Mouse (Mus musculus): ENCODE measurements around the gene Stard3. TPM values are rescaled to one million over a fixed set of nuclear protein-coding genes. Genes with fewer than 3 reads are reported as not detected.

Stard3 gene
- total and polyA plus RNA-seq, 2 experiments from 2014 or later: 23.8 to 56.1 TPM

GRCm38 (mm10) chr11:98330745-98331204 lies 27.4 kb upstream of the Stard3 start:
- Histone ChIP-seq H3K27me3 (ENCODE audit: insufficient read depth, low read length) (peaks cover 79% of the 10 kb centered on the region), H3K4me1 (ENCODE audit: insufficient read depth, low read length) (no peaks in the 10 kb centered on the region; the same call in 1 of the 2 replicates), H3K4me3 (ENCODE audit: low read depth, low read length) (no peak overlapping the region), H3K27ac (ENCODE audit: low read depth, low read length) (no peak overlapping the region), H3K36me3 (ENCODE audit: insufficient read depth, low read length) (no peaks in the 10 kb centered on the region), H3K9me3 (ENCODE audit: low read length) (no peaks in the 10 kb centered on the region), H3K4me2 (ENCODE audit: low read depth, low read length, poor library complexity, severe bottlenecking) (no peak overlapping the region), H3K9ac (replicated peaks; ENCODE audit: low read length, poor library complexity, severe bottlenecking) (no peak overlapping the region)
- DNase-seq (ENCODE audit: low spot score) (no peak), ATAC-seq (ENCODE audit: low FRiP score) (no peak)
- WGBS: 75% methylated on average over 2 of the region's 2 CpGs
- TF ChIP-seq CTCF (IDR thresholded peaks at IDR 0.05): no peak

DNA sequence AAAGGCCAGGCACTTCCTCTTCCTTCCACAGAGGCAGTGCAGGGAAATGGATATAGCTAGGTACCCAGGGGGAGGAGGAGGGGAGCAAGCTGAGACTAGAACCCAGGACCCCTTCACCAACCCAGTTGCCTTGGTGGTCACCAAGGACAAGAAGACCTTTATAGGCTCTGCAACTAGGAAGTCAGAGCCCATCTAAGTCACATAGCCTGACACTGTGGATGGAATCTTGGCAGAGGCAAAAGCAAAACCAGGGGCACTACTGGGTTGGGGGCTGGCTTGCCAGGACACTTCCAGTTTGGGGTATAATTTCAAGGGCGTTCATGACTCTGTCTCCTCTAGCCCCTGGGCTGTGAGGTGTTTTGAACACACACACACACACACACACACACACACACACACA lies 26.8 kb upstream of the Stard3 start:
- no peak for ATAC-seq (ENCODE audit: low FRiP score)
- WGBS: 63% methylated on average over 1 of the region's 1 CpGs
- Histone ChIP-seq H3K4me2 (ENCODE audit: low read depth, low read length, poor library complexity, severe bottlenecking) (no peak overlapping the region), H3K9ac (replicated peaks; ENCODE audit: low read length, poor library complexity, severe bottlenecking) (no peak overlapping the region), H3K27me3 (ENCODE audit: insufficient read depth, low read length) (peaks cover 79% of the 10 kb centered on the region), H3K27ac (ENCODE audit: low read depth, low read length) (no peak overlapping the region), H3K4me3 (ENCODE audit: low read depth, low read length) (no peak overlapping the region), H3K36me3 (ENCODE audit: insufficient read depth, low read length) (no peaks in the 10 kb centered on the region), H3K4me1 (ENCODE audit: insufficient read depth, low read length) (no peaks in the 10 kb centered on the region; the same call in 1 of the 2 replicates), H3K9me3 (ENCODE audit: low read length) (no peaks in the 10 kb centered on the region)
- DNase-seq (ENCODE audit: low spot score): no peak
- TF ChIP-seq CTCF (IDR thresholded peaks at IDR 0.05): no peak

DNA sequence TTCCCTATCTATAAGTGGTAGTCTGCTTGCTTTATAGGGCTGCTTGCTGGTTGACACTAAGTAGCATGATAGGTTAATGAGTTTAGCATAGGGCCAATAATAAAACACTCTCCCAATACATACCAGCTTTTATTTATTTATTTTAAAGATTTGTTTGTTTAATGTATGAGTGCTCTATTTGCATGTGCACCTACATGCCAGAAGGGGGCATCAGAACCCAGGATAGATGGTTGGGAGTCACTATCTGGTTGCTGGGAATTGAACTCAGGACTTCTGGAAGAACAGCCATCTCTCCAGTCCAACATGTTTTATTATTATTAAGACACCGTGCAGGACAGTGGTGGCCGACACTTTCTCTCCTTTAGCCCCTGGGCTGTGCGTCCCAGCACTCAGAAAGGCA lies 26.0 kb upstream of the Stard3 start:
- no peak overlapping the region for H3K9ac ChIP-seq (replicated peaks; ENCODE audit: low read length, poor library complexity, severe bottlenecking)
- no peak overlapping the region for H3K4me2 ChIP-seq (ENCODE audit: low read depth, low read length, poor library complexity, severe bottlenecking)
- H3K4me3 ChIP-seq (ENCODE audit: low read depth, low read length): no peak overlapping the region
- H3K36me3 ChIP-seq (ENCODE audit: insufficient read depth, low read length): no peaks in the 10 kb centered on the region
- H3K4me1 ChIP-seq (ENCODE audit: insufficient read depth, low read length): no peaks in the 10 kb centered on the region; the same call in 1 of the 2 replicates
- 84% methylated on average over 3 of the region's 3 CpGs for WGBS
- DNase-seq (ENCODE audit: low spot score): no peak
- H3K27ac ChIP-seq (ENCODE audit: low read depth, low read length): no peak overlapping the region
- H3K27me3 ChIP-seq (ENCODE audit: insufficient read depth, low read length): peaks cover 79% of the 10 kb centered on the region
- peak; percentile 19; the same call in 1 of the 2 replicates for TF ChIP-seq CTCF (IDR thresholded peaks at IDR 0.05)
- H3K9me3 ChIP-seq (ENCODE audit: low read length): no peaks in the 10 kb centered on the region
- no peak for ATAC-seq (ENCODE audit: low FRiP score)

DNA sequence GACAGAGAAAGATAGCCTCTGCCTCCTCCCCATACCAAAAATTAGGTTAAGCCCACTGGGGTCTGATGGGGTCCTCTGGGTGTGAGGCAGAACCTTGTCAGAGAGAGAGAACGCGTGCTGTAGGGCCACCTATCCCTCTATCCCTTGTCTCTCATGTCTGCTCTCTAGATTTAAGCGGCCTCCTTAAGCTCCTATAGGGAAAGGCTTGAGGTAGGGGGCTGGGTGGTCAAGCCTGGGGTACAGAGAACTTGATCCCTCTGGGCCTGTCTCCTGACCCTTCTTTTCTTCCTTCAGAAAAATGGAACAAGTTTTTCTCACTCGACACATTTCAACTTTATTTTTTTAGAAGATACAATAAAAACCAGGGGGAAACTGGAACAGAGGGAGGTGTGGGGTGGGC lies 25.3 kb upstream of the Stard3 start:
- 72% methylated on average over 4 of the region's 4 CpGs for WGBS
- Histone ChIP-seq H3K4me1 (ENCODE audit: insufficient read depth, low read length) (no peaks in the 10 kb centered on the region; the same call in 1 of the 2 replicates), H3K27ac (ENCODE audit: low read depth, low read length) (no peak overlapping the region), H3K9me3 (ENCODE audit: low read length) (no peaks in the 10 kb centered on the region), H3K4me3 (ENCODE audit: low read depth, low read length) (no peak overlapping the region), H3K4me2 (ENCODE audit: low read depth, low read length, poor library complexity, severe bottlenecking) (no peak overlapping the region), H3K27me3 (ENCODE audit: insufficient read depth, low read length) (peaks cover 78% of the 10 kb centered on the region), H3K36me3 (ENCODE audit: insufficient read depth, low read length) (no peaks in the 10 kb centered on the region), H3K9ac (replicated peaks; ENCODE audit: low read length, poor library complexity, severe bottlenecking) (no peak overlapping the region)
- no peak for DNase-seq (ENCODE audit: low spot score)
- no peak for TF ChIP-seq CTCF (IDR thresholded peaks at IDR 0.05)
- ATAC-seq (ENCODE audit: low FRiP score): no peak

- Histone ChIP-seq H3K9ac (replicated peaks; ENCODE audit: low read length, poor library complexity, severe bottlenecking) (no peak overlapping the region), H3K4me1 (ENCODE audit: insufficient read depth, low read length) (no peaks in the 10 kb centered on the region; the same call in 1 of the 2 replicates), H3K27me3 (ENCODE audit: insufficient read depth, low read length) (peaks cover 78% of the 10 kb centered on the region), H3K4me3 (ENCODE audit: low read depth, low read length) (no peak overlapping the region), H3K4me2 (ENCODE audit: low read depth, low read length, poor library complexity, severe bottlenecking) (no peak overlapping the region), H3K9me3 (ENCODE audit: low read length) (no peaks in the 10 kb centered on the region), H3K27ac (ENCODE audit: low read depth, low read length) (no peak overlapping the region), H3K36me3 (ENCODE audit: insufficient read depth, low read length) (no peaks in the 10 kb centered on the region)
- no peak for TF ChIP-seq CTCF (IDR thresholded peaks at IDR 0.05)
- ATAC-seq (ENCODE audit: low FRiP score): no peak
- no peak for DNase-seq (ENCODE audit: low spot score)
- 70% methylated on average over 10 of the region's 10 CpGs for WGBS
These were observed 24.9 kb upstream of the Stard3 start for GRCm38 (mm10) chr11:98333263-98333696.

GRCm38 (mm10) chr11:98333981-98334741 lies 24.0 kb upstream of the Stard3 start:
- WGBS: 3% methylated on average over 26 of the region's 41 CpGs
- DNase-seq (ENCODE audit: low spot score): no peak
- Histone ChIP-seq H3K4me1 (ENCODE audit: insufficient read depth, low read length) (0 out of 2 replicates have a peak, but pooled peaks cover under 1% of the 10 kb centered on the region), H3K36me3 (ENCODE audit: insufficient read depth, low read length) (no peaks in the 10 kb centered on the region), H3K4me3 (ENCODE audit: low read depth, low read length) (peak overlapping the region; percentile 30), H3K27ac (ENCODE audit: low read depth, low read length) (no peak overlapping the region), H3K9ac (replicated peaks; ENCODE audit: low read length, poor library complexity, severe bottlenecking) (peak overlapping the region; percentile 48), H3K9me3 (ENCODE audit: low read length) (no peaks in the 10 kb centered on the region), H3K27me3 (ENCODE audit: insufficient read depth, low read length) (peaks cover 75% of the 10 kb centered on the region), H3K4me2 (ENCODE audit: low read depth, low read length, poor library complexity, severe bottlenecking) (peak overlapping the region; percentile 55)
- TF ChIP-seq CTCF (IDR thresholded peaks at IDR 0.05): no peak
- ATAC-seq (ENCODE audit: low FRiP score): peak; percentile 20; the same call in 1 of the 2 replicates

All from midbrain, postnatal 0 days (tissue).